Mouse (Mus musculus) brain, embryonic 14.5 days (tissue): ENCODE measurements around the gene Fau.

Source experiments
- CTCF ChIP-seq: fragments of 200-500 bp; IDR thresholded peaks from 2 replicates; pipeline ENCODE4 v1.5.1; 2012; ENCODE audit warnings: inconsistent platforms, mild to moderate bottlenecking, moderate library complexity, borderline replicate concordance; ENCODE audit not compliant: insufficient read depth, insufficient read length; ENCODE audit errors: extremely low read depth
- POLR2A ChIP-seq: fragments of 200-500 bp; IDR thresholded peaks from 2 replicates; pipeline ENCODE4 v1.6.1; 2012; ENCODE audit warnings: mild to moderate bottlenecking, inconsistent platforms, borderline replicate concordance; ENCODE audit not compliant: poor library complexity, insufficient read depth, insufficient read length, severe bottlenecking; ENCODE audit errors: extremely low read depth

DNA sequence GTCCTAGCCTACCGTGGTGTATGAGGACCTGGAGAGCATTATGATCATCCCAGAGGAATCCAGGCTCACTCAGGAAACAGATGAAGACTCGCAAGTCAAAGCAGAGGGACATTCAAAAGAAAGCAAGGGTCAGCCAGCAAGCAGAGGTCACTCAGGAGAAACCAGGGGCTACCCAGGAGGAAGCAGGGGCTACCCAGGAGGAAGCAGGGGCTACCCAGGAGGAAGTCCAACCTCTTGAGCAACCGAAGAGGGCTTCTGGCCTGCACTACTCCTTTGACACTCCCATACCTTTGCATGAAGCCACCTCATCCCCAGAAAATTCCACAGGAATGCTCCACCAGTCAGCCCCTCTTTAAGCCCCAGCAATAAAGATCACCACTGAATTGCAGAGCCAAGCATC, 40.2 kb downstream of the Fau start:
- TF ChIP-seq CTCF: no peak
- TF ChIP-seq POLR2A: no peak
